Mouse (Mus musculus) kidney, adult 2 months (tissue): Measurements from ENCODE around the gene Klhl2.

Experiments used
- CTCF ChIP-seq: fragments of 200-500 bp; conservative IDR thresholded peaks from 2 replicates; pipeline ENCODE4 v1.5.1; 2011; ENCODE audit warnings: low read depth, mild to moderate bottlenecking, control low read depth, low read length, moderate library complexity, mixed read lengths; ENCODE audit not compliant: insufficient read depth, insufficient read length
- POLR2A ChIP-seq: fragments of 200-500 bp; IDR thresholded peaks from one replicate; pipeline ENCODE4 v1.6.1; 2011; ENCODE audit warnings: low read depth, low read length, control low read depth

DNA sequence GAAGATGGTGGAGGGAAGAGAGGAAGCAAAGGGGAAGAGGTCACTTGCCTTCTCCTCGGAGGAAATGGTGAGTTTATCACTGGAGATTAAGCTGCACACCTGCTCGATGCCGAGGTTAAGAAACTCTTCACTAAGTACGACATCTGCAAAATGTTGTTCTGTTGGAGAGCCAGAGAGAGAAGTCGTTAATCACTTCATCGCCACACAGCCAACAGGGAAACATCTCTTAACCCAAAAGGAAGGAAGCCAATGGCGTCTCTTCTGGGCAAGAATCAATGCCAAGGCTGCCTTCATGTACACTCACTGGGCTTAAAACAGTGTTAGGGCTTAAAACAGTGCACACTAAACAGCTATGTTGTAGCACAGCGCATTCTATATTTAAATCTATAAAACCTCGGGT, 85.7 kb downstream of the Klhl2 start:
- TF ChIP-seq CTCF (no peak), POLR2A (no peak)
